Mouse (Mus musculus) kidney, adult 10 weeks (tissue): ENCODE data around the gene Mdh1. TPM values are rescaled to one million over a fixed set of nuclear protein-coding genes. Genes with fewer than 3 reads are reported as not detected.

Experiments
- polyA plus RNA-seq: library from polyadenylated mRNA; stranded (reverse); fragments of 350-450 nt; fragmentation: Illumina TruSeq; extraction: RNeasy Lipid Tissue Mini Kit (QIAGEN cat#74804); gene quantifications from one replicate; pipeline ENCODE4 v1.2.3, GENCODE M21; 2014; ENCODE audit warnings: low read depth, low replicate concordance

Gene Mdh1
- 836 TPM for polyA plus RNA-seq

DNA sequence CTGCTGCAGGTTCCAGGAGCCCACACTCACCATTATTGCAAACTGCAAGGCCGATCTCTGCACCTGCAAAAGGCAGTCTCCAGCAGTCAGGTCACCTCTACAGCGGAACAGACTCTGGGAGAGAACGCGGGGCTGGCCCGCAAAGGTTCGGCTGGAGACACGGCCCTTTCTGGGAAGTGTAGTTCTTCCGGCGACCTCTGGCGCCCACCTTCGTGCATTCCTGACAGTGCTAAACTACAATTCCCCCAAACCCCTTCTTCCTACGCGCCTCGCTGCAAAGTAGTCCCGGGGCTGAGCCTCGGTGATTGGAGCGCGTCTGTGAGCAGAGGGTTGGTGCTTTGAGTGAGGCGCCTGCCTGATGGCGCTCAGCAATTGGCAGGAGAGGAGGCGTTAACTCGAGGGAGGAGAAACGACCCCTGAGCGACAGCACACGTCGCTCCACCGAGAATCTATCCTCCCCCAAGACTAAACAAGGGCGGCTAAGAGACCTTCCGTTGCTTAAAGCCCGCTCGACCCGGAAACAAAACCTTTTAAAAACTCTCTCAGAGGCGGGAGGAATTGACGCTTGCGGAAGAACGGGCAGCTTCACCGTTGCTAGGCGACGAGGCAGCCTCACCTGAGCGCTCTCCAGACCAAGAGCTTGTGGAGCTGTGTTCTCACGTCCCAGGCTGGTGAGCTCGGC, at the start of gene Mdh1, which contains the start of gene Wdpcp:
Mdh1 (minus strand) TSS at position 668 of the 682 bp plus-strand sequence.
Wdpcp (plus strand) TSS at position 536 of the 682 bp plus-strand sequence.

Other genes starting within 250 kb of the Mdh1 start
- gene Ugp2, start 201.2 kb downstream of the Mdh1 start, polyA plus RNA-seq = 589 TPM
- 14.8 TPM for gene Wdpcp, start 132 bp downstream of the Mdh1 start, polyA plus RNA-seq